Mouse (Mus musculus): ENCODE results near the gene Hdgfl3. TPM values are rescaled to one million over a fixed set of nuclear protein-coding genes. Genes with fewer than 3 reads are reported as not detected.

The Hdgfl3 gene
- polyA plus RNA-seq, 1 experiment: not detected

DNA sequence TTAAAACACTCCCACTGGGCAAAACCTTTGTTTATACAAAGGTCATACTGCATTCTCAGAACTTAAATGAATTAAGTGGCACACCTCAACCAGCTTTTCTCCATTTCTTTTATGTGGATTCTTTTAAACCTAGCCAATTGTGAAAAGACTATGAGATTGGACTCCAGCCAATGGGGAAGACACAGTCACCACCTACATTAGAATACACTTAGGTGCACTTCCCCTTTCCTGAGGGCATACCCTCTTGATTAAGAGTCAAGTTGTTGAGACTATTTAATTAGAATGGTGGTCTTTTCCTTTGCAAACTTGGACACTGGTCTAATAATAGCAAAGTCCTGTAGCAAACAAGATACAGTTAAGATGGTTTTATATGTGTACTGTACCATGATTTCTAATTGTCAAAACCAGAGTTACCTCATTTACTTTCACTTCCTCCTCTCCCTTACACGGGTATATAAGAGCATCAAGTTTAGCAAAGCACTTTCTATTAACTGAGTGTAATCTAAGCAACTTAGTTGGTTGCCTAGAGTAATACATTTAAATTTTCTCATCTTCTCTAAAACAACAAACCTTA, 12.8 kb downstream of the Hdgfl3 start:
- Histone ChIP-seq H3K79me2 (ENCODE audit: control insufficient read depth, insufficient read depth) (no peaks in the 10 kb centered on the region), H3K79me3 (ENCODE audit: low read depth) (no peaks in the 10 kb centered on the region), H3K4me3 (ENCODE audit: insufficient read depth, poor library complexity, severe bottlenecking) (no peak overlapping the region), H3K27me3 (ENCODE audit: control insufficient read depth, insufficient read depth, insufficient read length) (peaks cover 4% of the 10 kb centered on the region), H3K36me3 (ENCODE audit: control insufficient read depth, insufficient read depth) (no peaks in the 10 kb centered on the region), H3ac (ENCODE audit: control insufficient read depth, insufficient read length, low read depth) (no peak overlapping the region)
- TF ChIP-seq CTCF (IDR thresholded peaks at IDR 0.05; ENCODE audit: control insufficient read depth, insufficient read depth, insufficient read length): no peak

DNA sequence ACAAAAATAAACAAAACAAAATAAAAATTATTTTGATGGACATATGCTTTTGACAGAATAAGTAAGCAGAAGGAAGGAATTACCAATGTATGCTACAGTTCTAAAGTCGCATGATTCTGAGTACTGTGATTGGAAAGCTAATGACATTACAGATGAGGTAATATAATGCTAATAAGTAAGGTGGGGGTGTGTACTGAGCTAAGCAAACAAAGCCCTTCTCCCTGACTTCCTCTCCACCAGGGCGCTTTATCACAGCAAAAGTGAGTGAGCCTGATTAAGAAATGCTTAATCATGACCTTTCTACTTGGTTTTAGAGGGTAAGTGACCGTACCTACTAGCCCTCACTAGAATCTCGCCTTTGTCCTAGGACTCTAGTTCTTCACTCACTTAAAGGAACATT, 14.0 kb downstream of the Hdgfl3 start:
- H3K79me3 ChIP-seq (ENCODE audit: low read depth): no peaks in the 10 kb centered on the region
- TF ChIP-seq MAX (IDR thresholded peaks at IDR 0.05) (no peak), CEBPB (IDR thresholded peaks at IDR 0.05; ENCODE audit: low read depth) (no peak), CTCF (IDR thresholded peaks at IDR 0.05; ENCODE audit: control insufficient read depth, insufficient read depth, insufficient read length) (no peak), FOSL1 (IDR thresholded peaks at IDR 0.05; ENCODE audit: insufficient read depth, low read length, poor library complexity, severe bottlenecking) (no peak), MYOG (IDR thresholded peaks at IDR 0.05; ENCODE audit: control insufficient read depth, extremely low read depth, insufficient read length) (no peak), MYOD1 (IDR thresholded peaks at IDR 0.05; ENCODE audit: control insufficient read depth, insufficient read length, low read depth) (no peak), USF1 (IDR thresholded peaks at IDR 0.05; ENCODE audit: low read depth) (no peak)
- H3K4me3 ChIP-seq (ENCODE audit: insufficient read depth, poor library complexity, severe bottlenecking): no peak overlapping the region
- H3K36me3 ChIP-seq (ENCODE audit: control insufficient read depth, insufficient read depth): no peaks in the 10 kb centered on the region
- no peaks in the 10 kb centered on the region for H3K79me2 ChIP-seq (ENCODE audit: control insufficient read depth, insufficient read depth)
- H3ac ChIP-seq (ENCODE audit: control insufficient read depth, insufficient read length, low read depth): no peak overlapping the region
- H3K27me3 ChIP-seq (ENCODE audit: control insufficient read depth, insufficient read depth, insufficient read length): peaks cover 4% of the 10 kb centered on the region

DNA sequence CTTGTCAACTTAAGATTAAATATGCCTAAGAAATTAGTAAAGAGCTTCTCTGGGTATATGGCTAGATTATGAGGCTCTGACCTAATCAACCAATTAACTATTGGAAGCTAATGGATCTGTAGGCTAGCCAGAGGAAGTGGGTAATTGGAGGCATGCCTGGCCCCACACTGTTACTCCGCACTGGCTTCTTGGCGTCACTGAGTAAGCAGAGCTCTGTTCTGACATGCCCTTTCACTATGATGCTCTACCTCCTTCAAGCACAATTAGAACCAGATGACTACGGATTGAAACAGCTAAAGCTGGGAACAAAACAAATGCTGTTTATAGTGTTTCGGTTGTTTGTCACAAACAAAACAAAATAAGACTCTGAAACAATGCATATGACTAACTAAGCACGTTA, 16.0 kb downstream of the Hdgfl3 start:
- no peaks in the 10 kb centered on the region for H3K79me3 ChIP-seq (ENCODE audit: low read depth)
- TF ChIP-seq MYOG (IDR thresholded peaks at IDR 0.05; ENCODE audit: control insufficient read depth, extremely low read depth, insufficient read length) (no peak), MAX (IDR thresholded peaks at IDR 0.05) (no peak), FOSL1 (IDR thresholded peaks at IDR 0.05; ENCODE audit: insufficient read depth, low read length, poor library complexity, severe bottlenecking) (no peak), CEBPB (IDR thresholded peaks at IDR 0.05; ENCODE audit: low read depth) (no peak), MYOD1 (IDR thresholded peaks at IDR 0.05; ENCODE audit: control insufficient read depth, insufficient read length, low read depth) (no peak), USF1 (IDR thresholded peaks at IDR 0.05; ENCODE audit: low read depth) (no peak), CTCF (IDR thresholded peaks at IDR 0.05; ENCODE audit: control insufficient read depth, insufficient read depth, insufficient read length) (no peak)
- H3K36me3 ChIP-seq (ENCODE audit: control insufficient read depth, insufficient read depth): no peaks in the 10 kb centered on the region
- no peak overlapping the region for H3ac ChIP-seq (ENCODE audit: control insufficient read depth, insufficient read length, low read depth)
- H3K4me3 ChIP-seq (ENCODE audit: insufficient read depth, poor library complexity, severe bottlenecking): no peak overlapping the region
- H3K79me2 ChIP-seq (ENCODE audit: control insufficient read depth, insufficient read depth): no peaks in the 10 kb centered on the region
- H3K27me3 ChIP-seq (ENCODE audit: control insufficient read depth, insufficient read depth, insufficient read length): peaks cover 4% of the 10 kb centered on the region

DNA sequence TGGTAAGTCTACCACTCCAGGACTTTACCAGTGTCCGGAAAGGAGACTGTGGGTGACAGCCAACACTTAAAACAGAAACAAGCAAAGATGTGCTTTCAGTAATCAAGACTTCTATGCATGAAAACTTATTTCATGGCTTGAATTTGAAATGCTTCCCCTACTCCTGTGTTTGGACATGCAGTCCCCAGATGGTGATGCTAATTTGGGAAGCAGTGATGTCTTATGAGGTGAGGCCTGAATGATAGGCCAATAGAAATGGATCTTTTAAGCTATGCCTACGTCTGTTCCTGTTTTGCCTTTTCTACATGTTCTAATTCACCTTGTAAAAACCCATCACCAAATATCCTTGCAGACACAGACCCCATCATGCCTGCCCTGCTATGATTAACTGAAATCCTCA, 29.3 kb downstream of the Hdgfl3 start:
- no peaks in the 10 kb centered on the region for H3K79me3 ChIP-seq (ENCODE audit: low read depth)
- H3K27me3 ChIP-seq (ENCODE audit: control insufficient read depth, insufficient read depth, insufficient read length): no peaks in the 10 kb centered on the region
- TF ChIP-seq MAX (IDR thresholded peaks at IDR 0.05) (no peak), FOSL1 (IDR thresholded peaks at IDR 0.05; ENCODE audit: insufficient read depth, low read length, poor library complexity, severe bottlenecking) (no peak), MYOD1 (IDR thresholded peaks at IDR 0.05; ENCODE audit: control insufficient read depth, insufficient read length, low read depth) (no peak), USF1 (IDR thresholded peaks at IDR 0.05; ENCODE audit: low read depth) (no peak), CTCF (IDR thresholded peaks at IDR 0.05; ENCODE audit: control insufficient read depth, insufficient read depth, insufficient read length) (no peak), MYOG (IDR thresholded peaks at IDR 0.05; ENCODE audit: control insufficient read depth, extremely low read depth, insufficient read length) (no peak), CEBPB (IDR thresholded peaks at IDR 0.05; ENCODE audit: low read depth) (no peak)
- H3ac ChIP-seq (ENCODE audit: control insufficient read depth, insufficient read length, low read depth): no peak overlapping the region
- no peaks in the 10 kb centered on the region for H3K36me3 ChIP-seq (ENCODE audit: control insufficient read depth, insufficient read depth)
- H3K4me3 ChIP-seq (ENCODE audit: insufficient read depth, poor library complexity, severe bottlenecking): no peak overlapping the region
- H3K79me2 ChIP-seq (ENCODE audit: control insufficient read depth, insufficient read depth): no peaks in the 10 kb centered on the region

DNA sequence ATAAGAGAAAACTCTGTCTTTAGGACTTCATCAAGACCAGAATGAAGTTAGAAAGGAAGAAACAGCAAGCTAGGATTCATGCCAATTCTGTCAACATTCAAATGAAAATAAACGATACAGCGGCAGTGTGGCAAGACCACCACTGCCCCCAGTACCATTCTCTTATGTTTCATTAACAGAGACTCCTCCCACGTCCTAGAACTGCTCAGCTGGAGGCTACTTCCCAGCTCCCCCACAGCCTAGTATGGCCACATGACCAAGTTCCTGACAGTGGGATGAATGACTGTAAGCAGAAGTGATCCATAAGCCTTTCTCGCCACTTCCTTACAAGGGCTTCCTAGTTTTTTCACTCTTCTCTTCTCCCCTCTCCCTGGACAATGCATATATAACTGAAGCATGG, 30.2 kb downstream of the Hdgfl3 start:
- no peak overlapping the region for H3K4me3 ChIP-seq (ENCODE audit: insufficient read depth, poor library complexity, severe bottlenecking)
- H3ac ChIP-seq (ENCODE audit: control insufficient read depth, insufficient read length, low read depth): no peak overlapping the region
- H3K79me2 ChIP-seq (ENCODE audit: control insufficient read depth, insufficient read depth): no peaks in the 10 kb centered on the region
- no peaks in the 10 kb centered on the region for H3K27me3 ChIP-seq (ENCODE audit: control insufficient read depth, insufficient read depth, insufficient read length)
- no peak for TF ChIP-seq CEBPB (IDR thresholded peaks at IDR 0.05; ENCODE audit: low read depth)
- no peak for TF ChIP-seq CTCF (IDR thresholded peaks at IDR 0.05; ENCODE audit: control insufficient read depth, insufficient read depth, insufficient read length)
- TF ChIP-seq MYOG (IDR thresholded peaks at IDR 0.05; ENCODE audit: control insufficient read depth, extremely low read depth, insufficient read length): no peak
- no peak for TF ChIP-seq USF1 (IDR thresholded peaks at IDR 0.05; ENCODE audit: low read depth)
- TF ChIP-seq FOSL1 (IDR thresholded peaks at IDR 0.05; ENCODE audit: insufficient read depth, low read length, poor library complexity, severe bottlenecking): no peak
- no peak for TF ChIP-seq MAX (IDR thresholded peaks at IDR 0.05)
- TF ChIP-seq MYOD1 (IDR thresholded peaks at IDR 0.05; ENCODE audit: control insufficient read depth, insufficient read length, low read depth): no peak
- H3K36me3 ChIP-seq (ENCODE audit: control insufficient read depth, insufficient read depth): no peaks in the 10 kb centered on the region
- H3K79me3 ChIP-seq (ENCODE audit: low read depth): no peaks in the 10 kb centered on the region

DNA sequence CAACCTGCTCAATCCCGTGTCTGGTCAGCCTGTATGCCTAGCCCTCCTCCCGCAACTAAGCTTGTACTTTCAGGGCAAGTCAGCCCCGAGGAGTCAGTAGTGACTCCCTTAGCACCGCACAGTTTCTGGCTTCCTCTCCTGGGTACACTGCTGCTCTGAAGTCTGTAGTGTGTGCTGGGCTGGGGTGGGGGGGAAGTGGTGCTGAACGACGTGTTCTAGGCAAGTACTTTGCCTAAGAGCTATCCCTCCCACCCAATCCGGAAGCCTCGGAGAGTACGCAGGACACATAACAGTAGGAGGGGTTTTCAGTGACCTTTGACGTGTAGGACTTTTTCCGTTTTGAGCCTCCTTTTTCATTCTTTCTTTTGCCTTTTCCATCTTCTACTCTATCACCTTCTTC, 34.9 kb downstream of the Hdgfl3 start:
- Histone ChIP-seq H3K27me3 (ENCODE audit: control insufficient read depth, insufficient read depth, insufficient read length) (peaks cover 6% of the 10 kb centered on the region), H3K36me3 (ENCODE audit: control insufficient read depth, insufficient read depth) (no peaks in the 10 kb centered on the region), H3ac (ENCODE audit: control insufficient read depth, insufficient read length, low read depth) (no peak overlapping the region), H3K79me3 (ENCODE audit: low read depth) (no peaks in the 10 kb centered on the region), H3K4me3 (ENCODE audit: insufficient read depth, poor library complexity, severe bottlenecking) (no peak overlapping the region), H3K79me2 (ENCODE audit: control insufficient read depth, insufficient read depth) (no peaks in the 10 kb centered on the region)
- no peak for TF ChIP-seq MYOG (IDR thresholded peaks at IDR 0.05; ENCODE audit: control insufficient read depth, extremely low read depth, insufficient read length)
- no peak for TF ChIP-seq MAX (IDR thresholded peaks at IDR 0.05)

Measured in C2C12 (cell line).